Mouse (Mus musculus): Measurements from ENCODE around the gene Gtf3c3.

The Gtf3c3 gene

DNA sequence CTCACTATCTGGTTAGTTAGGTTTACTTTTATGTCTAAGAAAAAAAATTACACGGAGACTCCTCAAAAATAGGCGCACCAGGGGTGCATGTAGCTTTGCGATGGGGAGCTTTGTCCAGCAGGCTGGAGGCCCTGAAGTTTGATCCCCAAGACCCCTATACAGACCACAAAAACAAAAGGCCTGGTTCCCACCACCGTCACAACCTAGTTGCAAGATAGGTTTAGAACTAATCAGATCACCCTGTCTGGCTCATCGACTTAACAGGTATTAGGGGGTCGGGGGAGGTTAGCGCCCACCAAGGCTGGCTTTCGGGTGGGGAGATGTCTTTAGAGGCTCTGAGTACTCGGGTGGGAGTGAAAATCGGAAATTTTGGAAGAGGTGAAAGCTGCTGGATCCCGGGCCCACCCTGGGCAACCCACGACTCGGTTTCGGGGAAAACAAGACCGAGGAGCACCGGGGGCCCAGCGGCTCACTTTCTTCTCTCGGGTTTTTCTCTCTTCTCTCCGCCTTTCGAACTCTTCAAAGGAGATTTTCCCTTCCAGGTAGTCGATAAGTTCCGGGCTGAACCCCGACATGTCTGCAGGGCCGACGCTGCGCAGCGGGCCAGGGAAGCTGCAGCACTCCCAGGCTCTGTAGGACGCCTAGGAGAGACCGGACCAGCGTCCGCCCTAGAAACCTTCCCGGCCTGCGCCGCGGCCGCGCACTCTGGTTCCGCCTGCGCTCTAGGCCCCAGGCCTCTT, at the start of gene Gtf3c3:
TSS of gene Gtf3c3 (minus strand) at position 632 of the 740 bp plus-strand sequence.
- DNase-seq: peak; percentile 83

DNA sequence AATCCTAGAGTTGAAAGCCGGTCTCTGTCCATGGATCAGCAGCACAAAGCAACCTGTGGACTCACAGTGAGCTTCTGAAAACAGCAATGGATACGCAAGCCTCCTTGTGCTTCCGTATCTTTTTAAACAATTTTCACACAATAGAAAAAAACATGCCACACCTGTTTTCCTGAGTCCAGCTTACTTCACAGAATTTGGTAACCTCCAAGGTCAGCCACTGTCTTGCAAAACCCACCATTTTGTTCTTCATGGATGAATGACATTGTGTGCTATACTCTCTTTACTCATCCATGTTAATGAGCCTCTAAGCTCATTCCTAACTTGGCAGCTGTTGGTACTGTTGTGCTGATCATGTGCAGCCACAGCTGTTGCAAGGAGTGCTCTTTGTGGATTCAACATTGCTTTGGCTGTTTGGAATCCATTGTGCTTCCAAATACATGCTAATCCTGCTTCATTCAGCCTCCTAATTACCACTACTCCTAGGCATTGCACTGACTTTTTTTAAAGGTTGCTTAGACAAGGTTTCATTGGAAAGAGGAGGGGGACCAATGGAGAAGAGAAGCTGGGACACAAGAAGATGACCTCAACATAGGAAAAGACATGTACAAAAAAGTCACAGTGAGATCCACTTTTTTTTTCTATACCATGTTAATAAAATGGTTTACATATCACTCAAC, 46.1 kb upstream of the Gtf3c3 start:
- no peak for DNase-seq

DNA sequence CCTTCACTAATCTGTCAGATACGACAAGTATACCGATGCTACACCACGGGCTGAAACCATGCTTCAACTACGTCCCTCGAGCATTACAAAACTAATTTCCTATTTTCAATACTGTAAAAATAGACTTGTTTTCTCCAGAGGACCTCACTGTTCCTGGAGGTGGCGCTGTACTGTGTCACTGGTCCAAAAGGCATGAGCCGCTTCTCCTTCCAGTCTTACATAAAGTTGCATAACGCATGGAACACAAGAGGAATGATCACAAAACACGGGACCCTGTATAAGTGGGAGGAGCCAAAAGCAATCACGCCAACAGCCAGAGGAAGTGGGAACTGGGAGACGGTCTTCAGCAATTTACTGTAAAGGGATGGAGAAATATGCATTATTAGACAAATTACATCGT, 41.7 kb upstream of the Gtf3c3 start:
- DNase-seq: no peak

DNA sequence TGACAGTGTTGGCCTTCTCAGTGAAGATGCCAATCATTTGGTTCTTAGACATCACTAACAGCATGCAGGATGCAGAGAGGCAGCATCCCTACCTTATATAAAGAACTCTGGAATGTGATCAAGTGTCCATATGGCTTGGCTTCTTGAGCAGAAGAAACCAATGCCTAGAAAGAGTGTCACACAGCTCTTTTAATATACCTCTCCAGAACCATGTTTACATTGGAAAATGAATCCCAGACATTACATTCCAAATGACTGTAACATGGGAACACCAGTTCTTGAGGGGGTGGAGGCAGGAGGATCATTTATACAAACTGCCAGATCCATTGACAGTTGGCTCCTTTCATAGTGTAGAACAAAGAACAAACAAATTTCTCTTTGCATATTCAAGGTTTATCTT, 29.9 kb upstream of the Gtf3c3 start:
- DNase-seq: no peak

DNA sequence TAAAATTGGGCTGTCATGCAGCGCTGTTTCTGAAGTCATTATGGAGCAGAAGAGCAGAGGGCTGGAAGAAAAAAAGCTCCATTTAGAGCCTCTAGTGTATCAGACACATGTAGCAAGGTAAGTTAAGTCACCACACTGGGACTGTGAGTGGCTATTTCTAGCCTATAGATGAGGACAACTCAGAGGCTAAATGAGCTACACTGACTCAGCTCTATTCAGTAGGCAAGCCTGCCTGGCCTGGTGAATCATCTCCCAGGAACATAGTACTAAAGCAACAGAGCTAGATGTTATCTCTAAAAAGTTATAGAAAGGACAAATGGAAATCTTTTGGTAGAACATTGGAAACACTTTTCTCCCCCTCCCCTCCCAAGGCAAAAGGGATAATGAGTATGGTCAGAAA, 28.6 kb upstream of the Gtf3c3 start:
- DNase-seq: no peak

DNA sequence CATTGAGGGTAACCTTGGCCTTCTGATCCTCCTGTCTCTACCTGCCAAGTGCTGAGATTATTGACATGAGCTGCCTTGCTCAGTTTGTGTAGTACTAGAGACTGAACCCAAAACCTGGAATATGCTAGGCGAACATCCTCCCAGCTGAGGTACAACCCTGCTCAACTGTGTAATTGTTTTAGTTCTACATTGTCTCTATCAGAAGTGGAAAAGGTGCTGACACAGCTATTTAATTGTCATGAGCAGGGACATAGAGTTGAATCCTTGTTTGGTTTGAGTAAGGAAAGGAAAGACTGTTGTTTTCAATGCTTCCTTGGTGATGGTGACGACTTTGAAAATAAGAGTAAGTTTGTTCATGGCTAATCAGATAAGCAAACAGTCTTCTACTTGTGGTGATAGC, 13.3 kb upstream of the Gtf3c3 start:
- DNase-seq: no peak

DNA sequence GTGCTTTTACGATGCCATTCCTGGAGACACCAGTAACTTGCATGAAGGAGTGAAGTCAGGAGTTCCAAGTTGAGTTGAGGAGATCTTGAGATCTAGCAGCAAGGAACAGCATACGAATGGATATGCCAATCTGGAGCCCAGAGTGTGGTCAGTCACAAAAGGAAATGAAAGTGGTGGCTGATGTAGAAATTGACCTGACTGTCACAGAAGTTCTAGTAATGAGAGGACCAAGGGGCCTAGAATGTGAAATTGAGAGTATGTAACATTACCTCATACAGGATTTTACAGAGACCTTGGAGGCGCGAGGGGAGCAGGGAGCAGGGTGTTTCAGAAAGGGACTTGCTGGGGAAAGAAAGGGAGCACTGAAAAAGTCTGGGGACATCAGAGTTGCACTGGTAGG, 10.1 kb upstream of the Gtf3c3 start:
- no peak for DNase-seq

DNA sequence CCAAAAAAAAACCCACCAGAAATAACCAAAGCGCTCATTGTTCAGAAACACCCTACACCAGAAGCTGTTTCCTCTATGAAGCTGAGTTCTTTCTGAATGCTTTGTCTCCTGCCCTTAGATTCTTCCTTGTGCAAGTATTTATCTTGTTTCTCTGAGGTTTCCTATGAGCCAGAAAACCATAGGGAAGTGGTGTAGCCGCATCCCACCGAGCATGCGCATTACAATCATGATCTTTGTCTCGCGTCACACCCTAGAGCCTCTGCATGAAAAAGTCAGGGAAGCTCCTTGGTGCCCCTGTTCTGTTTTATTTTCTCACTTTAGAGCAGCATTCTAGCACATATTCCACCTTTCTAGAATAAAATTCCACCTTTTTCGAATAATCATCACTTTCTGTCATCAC, 4.9 kb upstream of the Gtf3c3 start:
- no peak for DNase-seq

DNA sequence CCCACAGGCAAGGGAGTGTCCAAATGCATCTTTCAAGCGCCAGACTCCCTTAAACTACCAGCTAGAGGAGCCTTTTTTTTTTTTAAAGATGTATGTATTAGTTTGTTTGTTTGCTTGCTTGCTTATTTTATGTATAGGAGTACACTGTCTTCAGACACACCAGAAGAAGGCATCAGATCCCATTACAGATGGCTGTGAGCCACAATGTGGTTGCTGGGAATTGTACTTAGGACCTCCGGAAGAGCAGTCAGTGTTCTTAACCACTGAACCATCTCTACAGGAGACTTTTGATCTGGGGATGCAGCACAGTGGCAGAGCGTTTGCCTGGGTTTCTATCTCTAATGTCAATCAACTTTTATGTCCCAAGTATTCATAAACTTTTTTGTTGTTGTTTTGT, 307 bp upstream of the Gtf3c3 start:
- DNase-seq: no peak

DNA sequence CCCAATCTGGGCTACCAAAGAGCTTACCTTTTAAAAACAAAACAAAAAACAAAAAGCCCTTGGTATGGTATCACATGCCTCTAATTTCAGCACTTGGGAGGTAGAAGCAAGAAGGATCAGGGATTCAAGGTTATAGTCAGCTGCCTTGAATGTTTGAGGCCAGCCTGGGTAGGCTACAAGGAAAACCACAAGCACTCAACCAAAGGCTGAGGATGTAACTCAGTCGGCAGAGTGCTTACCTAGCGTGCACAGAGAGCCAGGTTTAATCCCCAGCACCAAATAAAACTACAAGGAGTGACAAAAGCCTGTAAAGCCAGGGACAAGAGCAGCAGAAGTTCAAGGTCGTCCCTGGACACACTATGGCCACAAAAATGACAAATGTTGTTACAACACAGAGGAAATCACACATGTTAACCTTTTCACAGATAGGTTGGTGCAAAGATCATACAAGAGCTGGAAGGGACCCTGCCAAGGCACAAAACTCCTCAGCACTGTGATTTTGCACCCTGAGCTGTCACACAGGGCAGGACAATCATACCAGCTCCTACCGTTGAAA, 16.5 kb downstream of the Gtf3c3 start:
- no peak for DNase-seq

DNA sequence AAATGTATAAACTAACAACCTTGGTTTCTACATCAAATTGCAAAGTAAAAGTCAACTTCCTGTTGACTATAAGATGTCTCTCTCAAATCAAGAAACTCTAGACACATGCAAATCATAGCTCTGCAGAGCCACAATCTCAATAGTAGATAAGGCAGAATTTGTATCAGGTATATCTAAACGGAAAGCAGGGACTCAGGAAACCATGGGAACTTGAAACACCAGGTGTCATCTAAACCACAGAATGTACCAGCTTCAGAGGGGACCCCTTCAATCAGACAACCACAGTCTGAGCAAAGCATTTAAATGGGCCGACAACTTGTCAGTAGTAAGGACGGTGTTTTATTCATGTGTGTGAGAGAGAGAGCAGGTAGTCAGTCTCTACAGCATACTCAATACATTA, 17.1 kb downstream of the Gtf3c3 start:
- DNase-seq: no peak

DNA sequence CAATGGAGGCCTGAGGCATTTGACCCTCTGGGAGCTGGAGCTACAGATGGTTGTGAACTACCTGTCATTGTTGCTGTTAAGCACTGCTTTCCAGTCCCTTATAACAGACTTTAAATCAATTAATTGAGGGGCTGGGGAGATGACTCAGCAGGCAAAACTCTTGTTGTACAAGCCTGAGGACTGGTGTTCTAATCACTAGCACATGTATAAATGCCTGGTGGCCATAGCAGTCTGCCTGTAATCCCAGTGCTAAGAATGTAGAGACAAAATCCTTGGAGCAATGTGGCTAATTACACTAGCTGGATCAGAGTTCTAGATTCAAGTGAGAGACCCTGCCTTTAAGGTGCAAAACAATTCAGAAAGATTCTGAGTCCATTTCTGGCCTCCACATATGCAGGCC, 36.0 kb downstream of the Gtf3c3 start:
- DNase-seq: no peak

DNA sequence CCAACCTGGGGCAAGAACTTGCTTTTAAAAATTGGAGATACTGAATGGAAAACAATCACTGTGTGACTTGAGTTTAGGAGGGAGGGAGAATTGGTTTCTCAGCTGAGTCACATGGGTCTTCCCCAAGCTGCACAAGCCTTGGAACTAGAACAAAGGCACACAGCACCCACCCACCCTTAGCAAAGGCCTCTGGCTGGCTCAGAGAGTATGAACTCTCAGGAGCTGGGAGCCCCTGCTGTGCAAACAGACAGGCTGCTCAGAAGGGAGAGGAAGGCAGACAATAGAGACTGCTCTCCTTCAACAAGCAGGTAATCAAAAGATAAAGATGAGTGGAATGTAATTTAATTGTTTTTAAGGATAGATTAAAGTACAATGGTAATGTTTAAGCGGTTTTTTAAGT, 54.5 kb downstream of the Gtf3c3 start:
- no peak for DNase-seq

DNA sequence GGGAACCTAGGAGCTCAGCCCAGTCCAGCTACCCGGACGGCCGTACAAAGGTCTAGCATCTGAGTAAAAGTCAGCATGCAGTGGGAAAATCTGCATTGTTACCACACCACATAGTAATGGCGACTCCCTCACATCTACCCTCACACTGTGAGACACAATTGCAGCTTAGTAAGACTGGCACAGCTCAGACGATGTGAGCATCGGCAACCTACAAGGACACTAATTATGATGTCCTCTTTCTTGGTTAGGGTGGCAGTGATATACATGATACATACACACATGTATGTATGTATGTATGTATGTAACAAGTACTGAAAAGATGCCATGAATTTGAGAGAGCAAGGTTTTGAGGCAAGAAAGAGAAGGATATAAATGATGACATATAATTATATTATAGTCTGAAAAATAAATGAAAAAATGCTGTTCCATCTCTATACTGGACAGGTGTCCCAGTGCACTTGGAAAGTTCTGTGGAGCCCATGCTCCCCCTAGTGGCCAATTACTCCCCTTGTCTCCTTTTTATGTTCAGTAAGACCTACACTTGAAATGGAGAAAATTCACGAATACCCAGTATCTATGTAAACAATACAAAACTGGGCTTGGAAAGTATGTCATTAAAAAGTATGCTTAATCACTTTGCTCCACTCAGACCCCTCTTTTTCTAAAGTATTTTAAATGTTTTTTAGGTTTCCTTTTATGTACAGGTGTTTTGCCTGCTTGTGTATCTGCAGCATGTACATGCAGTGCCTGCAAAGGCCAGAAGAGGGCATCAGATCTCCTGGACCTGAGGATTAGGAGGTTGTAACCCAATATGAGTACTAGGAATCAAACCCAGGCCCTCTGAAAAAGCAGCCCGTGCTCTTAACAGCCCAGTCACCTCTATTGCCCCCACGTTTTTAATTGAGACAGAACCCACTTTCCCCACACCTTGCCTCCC, 57.5 kb downstream of the Gtf3c3 start:
- DNase-seq: peak; percentile 55

DNA sequence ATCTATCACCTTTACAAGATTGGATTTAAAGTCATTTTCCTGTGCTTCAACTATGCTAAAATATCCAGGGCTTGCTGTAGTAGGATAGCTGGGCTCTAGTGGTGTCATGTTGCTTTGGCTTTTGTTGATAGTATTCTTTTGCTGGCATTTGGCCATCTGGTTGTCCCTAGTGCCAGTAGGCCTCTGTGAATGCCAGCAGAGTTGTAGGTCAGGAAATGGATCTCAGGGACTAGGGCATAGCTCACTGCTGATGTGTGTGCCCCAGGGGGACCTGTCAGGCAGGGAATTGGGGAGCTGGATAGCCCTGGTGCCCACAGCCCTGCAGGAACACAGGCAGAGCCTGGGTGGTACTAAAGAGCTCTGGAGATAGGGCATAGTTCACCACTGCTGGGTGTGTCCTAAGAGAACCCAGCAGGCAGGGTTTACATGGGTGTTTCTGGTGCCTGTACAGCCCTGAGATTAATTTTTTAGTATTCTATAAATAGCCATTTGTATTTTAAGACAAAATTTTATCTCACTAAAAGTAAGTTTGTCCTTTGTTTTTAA, 61.2 kb downstream of the Gtf3c3 start:
- no peak for DNase-seq

DNA sequence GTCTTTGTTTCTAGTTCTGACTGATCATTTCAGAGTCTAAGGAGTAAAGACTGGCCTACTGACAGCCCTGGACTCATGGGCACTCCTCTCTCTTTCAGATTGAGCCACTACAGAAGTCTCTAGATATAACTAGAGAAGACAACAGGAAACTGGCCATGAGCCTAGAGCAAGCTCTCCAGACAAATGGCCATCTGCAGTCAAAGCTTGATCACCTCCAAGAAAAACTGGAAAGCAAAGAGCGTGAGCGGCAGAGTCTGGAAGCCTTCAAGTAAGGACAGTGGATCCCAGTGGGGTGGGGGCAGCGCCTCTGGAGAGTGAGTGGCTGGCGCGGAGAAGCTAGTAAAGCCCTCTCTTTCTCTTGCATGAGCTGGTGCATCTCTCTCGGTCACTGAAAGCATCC, 82.2 kb downstream of the Gtf3c3 start:
- no peak for DNase-seq

DNA sequence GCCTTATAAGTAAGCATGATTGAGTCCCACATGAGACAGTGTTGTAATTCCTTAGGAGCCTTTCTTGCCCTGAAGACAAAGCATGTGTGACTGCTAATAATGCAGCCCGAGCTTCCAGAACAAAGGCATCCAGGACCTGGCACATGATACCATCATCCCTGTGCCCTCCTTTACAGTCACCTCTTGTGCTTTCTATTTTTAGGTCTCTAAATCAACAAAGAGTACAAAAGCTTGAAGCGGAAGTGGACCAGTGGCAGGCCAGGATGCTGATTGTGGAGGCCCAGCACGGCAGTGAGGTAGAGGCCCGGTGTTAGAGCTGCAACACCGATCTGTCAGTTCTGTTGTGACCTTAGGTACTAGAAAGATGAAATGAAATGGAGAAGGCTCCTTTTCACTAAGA, 83.3 kb downstream of the Gtf3c3 start:
- DNase-seq: no peak

DNA sequence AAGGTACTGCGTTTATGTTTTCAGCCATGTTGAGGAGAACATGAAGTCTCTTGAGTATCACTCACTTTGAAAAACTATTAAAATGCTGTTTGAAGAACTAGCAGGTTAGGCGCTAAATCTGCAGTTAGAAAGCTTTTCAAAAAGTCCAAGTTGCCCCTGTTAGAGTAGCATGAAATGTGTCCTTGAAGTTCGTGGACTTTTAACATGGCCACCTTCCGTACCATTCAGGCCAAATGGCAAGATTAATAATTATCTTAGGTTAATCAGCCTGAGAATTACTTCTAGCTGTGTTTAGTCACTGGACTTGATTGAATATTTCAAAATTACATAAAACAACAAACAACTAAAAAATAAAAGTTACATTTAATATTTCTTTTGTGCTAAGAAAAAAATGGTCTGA, 84.0 kb downstream of the Gtf3c3 start:
- no peak for DNase-seq
